Mouse (Mus musculus): Measurements from ENCODE around the gene Zfp346. TPM values are rescaled to one million over a fixed set of nuclear protein-coding genes. Genes with fewer than 3 reads are reported as not detected.
A peak's percentile ranks its signal among the peaks of the same experiment; 100 is the strongest.

The Zfp346 gene
- polyA plus RNA-seq, 1 experiment = 64.0 TPM

DNA sequence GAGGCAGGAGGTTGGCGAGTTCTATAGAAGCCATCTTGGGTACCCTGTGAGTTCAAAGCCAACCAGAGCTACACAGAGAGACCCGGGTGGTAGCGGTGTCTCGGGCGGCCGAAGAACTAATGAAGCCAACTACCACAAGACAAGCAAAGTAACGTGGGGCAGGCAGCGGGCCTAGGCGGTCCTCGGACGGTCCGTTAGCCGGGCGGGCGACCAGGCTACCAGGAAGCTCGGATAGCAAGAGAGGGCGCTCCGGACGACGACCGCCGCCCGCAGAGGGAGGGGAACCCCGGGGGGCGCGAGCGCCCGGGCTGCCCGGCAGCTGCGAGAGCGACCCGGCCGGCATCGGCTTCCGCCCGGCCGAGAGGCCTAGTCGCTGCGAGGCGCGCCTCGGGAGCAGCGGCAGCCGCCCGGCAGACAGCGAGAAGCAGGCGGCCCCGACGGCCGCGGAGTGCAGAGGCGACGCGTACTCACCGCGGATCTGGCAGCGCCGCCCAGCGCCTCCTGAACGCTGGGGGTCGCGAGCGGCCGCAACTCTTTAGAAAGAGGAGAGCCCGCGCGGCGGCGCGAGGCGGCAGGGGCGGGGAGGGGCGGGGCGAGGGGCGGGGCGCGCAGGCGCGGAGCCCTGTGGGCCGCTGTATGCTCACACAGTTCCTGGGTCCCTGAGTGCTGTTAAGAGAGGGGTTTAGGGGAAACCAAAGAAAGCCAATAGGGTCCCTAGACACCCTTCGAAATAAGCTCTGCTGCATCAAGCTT, 5.2 kb upstream of the Zfp346 start, which contains the start of gene Uimc1:
Gene Uimc1 (minus strand): TSS at position 575 of the 753 bp plus-strand sequence.
- Histone ChIP-seq H3K36me3 (ENCODE audit: control insufficient read depth, insufficient read depth) (no peaks in the 10 kb centered on the region), H3K79me2 (ENCODE audit: control insufficient read depth, insufficient read depth) (peaks cover 39% of the 10 kb centered on the region), H3ac (ENCODE audit: control insufficient read depth, insufficient read length) (peak within 1 kb of the TSS; percentile 62), H3K4me2 (ENCODE audit: low read depth) (peak within 1 kb of the TSS; percentile 93), H3K27me3 (ENCODE audit: control insufficient read depth, insufficient read depth, insufficient read length) (no peaks in the 10 kb centered on the region), H3K4me3 (peak within 1 kb of the TSS; percentile 34)
- TF ChIP-seq POLR2AphosphoS2 (IDR thresholded peaks at IDR 0.05; ENCODE audit: insufficient read length, low read depth) (peak; percentile 88), USF1 (IDR thresholded peaks at IDR 0.05; ENCODE audit: low read depth) (no peak), REST (IDR thresholded peaks at IDR 0.05; ENCODE audit: insufficient read depth, insufficient read length) (no peak), MAX (IDR thresholded peaks at IDR 0.05; ENCODE audit: low read depth) (no peak), E2F4 (IDR thresholded peaks at IDR 0.05; ENCODE audit: insufficient read depth) (no peak), POLR2A (IDR thresholded peaks at IDR 0.05; ENCODE audit: insufficient read length, low read depth) (peak; percentile 97), MYOG (IDR thresholded peaks at IDR 0.05; ENCODE audit: control insufficient read depth in 1 of 3, insufficient read depth in 1 of 3, insufficient read length in 2 of 3, low read depth in 2 of 3) (peak in 2 of 3 experiments; percentile 4 to 19), MYOD1 (IDR thresholded peaks at IDR 0.05; ENCODE audit: control insufficient read depth in 1 of 3, insufficient read length in 2 of 3, low read depth in 2 of 3) (peak in 1 of 3 experiments; percentile 33), CEBPB (IDR thresholded peaks at IDR 0.05; ENCODE audit: insufficient read depth, poor library complexity, severe bottlenecking) (no peak), SRF (IDR thresholded peaks at IDR 0.05; ENCODE audit: control insufficient read depth, insufficient read length, low read depth) (no peak), TCF12 (IDR thresholded peaks at IDR 0.05; ENCODE audit: insufficient read depth, poor library complexity, severe bottlenecking) (no peak), TCF3 (IDR thresholded peaks at IDR 0.05; ENCODE audit: insufficient read length, low read depth) (no peak)

DNA sequence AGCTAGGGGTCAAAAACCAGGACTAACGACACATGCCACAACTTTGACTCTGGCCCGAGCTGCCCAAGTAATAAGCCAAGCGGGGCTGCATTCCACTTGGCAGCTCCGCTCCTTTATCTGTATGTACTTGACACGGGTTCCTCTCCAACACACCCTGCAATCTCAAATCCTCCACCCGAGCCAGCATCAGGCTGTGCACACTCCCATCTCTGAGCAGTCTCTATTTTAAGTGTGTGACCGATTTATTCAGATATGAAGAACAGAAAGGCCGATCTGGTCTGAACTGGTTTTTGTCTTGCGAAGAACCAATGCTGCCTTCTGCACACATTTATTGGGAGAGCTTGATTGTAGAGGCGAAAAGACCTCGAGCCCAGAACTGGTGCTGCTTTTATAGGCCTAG, 3.5 kb upstream of the Zfp346 start:
- no peak for TF ChIP-seq TCF3 (IDR thresholded peaks at IDR 0.05; ENCODE audit: insufficient read length, low read depth)
- no peak for TF ChIP-seq SRF (IDR thresholded peaks at IDR 0.05; ENCODE audit: control insufficient read depth, insufficient read length, low read depth)
- TF ChIP-seq POLR2A (IDR thresholded peaks at IDR 0.05; ENCODE audit: insufficient read length, low read depth) = no peak
- TF ChIP-seq REST (IDR thresholded peaks at IDR 0.05; ENCODE audit: insufficient read depth, insufficient read length) = no peak
- TF ChIP-seq E2F4 (IDR thresholded peaks at IDR 0.05; ENCODE audit: insufficient read depth) = no peak
- TF ChIP-seq MAX (IDR thresholded peaks at IDR 0.05; ENCODE audit: low read depth) = no peak
- no peak for TF ChIP-seq TCF12 (IDR thresholded peaks at IDR 0.05; ENCODE audit: insufficient read depth, poor library complexity, severe bottlenecking)
- no peak for TF ChIP-seq MYOG (IDR thresholded peaks at IDR 0.05; ENCODE audit: control insufficient read depth in 1 of 3, insufficient read depth in 1 of 3, insufficient read length in 2 of 3, low read depth in 2 of 3)
- no peak for TF ChIP-seq USF1 (IDR thresholded peaks at IDR 0.05; ENCODE audit: low read depth)
- no peak overlapping the region for H3ac ChIP-seq (ENCODE audit: control insufficient read depth, insufficient read length)
- no peaks in the 10 kb centered on the region for H3K36me3 ChIP-seq (ENCODE audit: control insufficient read depth, insufficient read depth)
- no peak overlapping the region for H3K4me3 ChIP-seq
- peaks cover 39% of the 10 kb centered on the region for H3K79me2 ChIP-seq (ENCODE audit: control insufficient read depth, insufficient read depth)
- H3K27me3 ChIP-seq (ENCODE audit: control insufficient read depth, insufficient read depth, insufficient read length) = no peaks in the 10 kb centered on the region
- no peak overlapping the region for H3K4me2 ChIP-seq (ENCODE audit: low read depth)

DNA sequence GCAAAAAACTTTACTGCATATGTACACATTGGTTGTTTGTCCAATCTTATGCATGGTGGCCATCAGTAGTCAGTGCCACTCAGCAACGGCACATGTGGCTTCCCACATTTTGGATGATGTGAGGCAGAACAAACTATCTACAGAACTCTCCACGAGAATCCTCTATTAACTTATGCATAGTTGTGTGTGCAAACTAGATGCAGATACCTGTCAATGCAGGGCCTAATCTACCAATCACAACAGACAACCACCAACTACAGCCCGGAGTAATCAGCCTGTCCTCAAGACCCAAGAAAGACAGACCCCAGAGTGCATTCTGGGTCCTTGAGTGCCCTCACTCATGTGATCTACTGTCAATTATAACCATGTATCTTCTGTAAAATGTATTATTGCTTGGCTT, 2.7 kb upstream of the Zfp346 start:
- Histone ChIP-seq H3ac (ENCODE audit: control insufficient read depth, insufficient read length) (no peak overlapping the region), H3K27me3 (ENCODE audit: control insufficient read depth, insufficient read depth, insufficient read length) (no peaks in the 10 kb centered on the region), H3K79me2 (ENCODE audit: control insufficient read depth, insufficient read depth) (peaks cover 40% of the 10 kb centered on the region), H3K36me3 (ENCODE audit: control insufficient read depth, insufficient read depth) (no peaks in the 10 kb centered on the region), H3K4me2 (ENCODE audit: low read depth) (no peak overlapping the region), H3K4me3 (no peak overlapping the region)
- TF ChIP-seq MAX (IDR thresholded peaks at IDR 0.05; ENCODE audit: low read depth) (no peak), MYOG (IDR thresholded peaks at IDR 0.05; ENCODE audit: control insufficient read depth in 1 of 3, insufficient read depth in 1 of 3, insufficient read length in 2 of 3, low read depth in 2 of 3) (no peak), USF1 (IDR thresholded peaks at IDR 0.05; ENCODE audit: low read depth) (no peak), REST (IDR thresholded peaks at IDR 0.05; ENCODE audit: insufficient read depth, insufficient read length) (no peak), SRF (IDR thresholded peaks at IDR 0.05; ENCODE audit: control insufficient read depth, insufficient read length, low read depth) (no peak), TCF3 (IDR thresholded peaks at IDR 0.05; ENCODE audit: insufficient read length, low read depth) (no peak), E2F4 (IDR thresholded peaks at IDR 0.05; ENCODE audit: insufficient read depth) (no peak), POLR2A (IDR thresholded peaks at IDR 0.05; ENCODE audit: insufficient read length, low read depth) (no peak), MYOD1 (IDR thresholded peaks at IDR 0.05; ENCODE audit: control insufficient read depth in 1 of 3, insufficient read length in 2 of 3, low read depth in 2 of 3) (no peak), TCF12 (IDR thresholded peaks at IDR 0.05; ENCODE audit: insufficient read depth, poor library complexity, severe bottlenecking) (no peak), POLR2AphosphoS2 (IDR thresholded peaks at IDR 0.05; ENCODE audit: insufficient read length, low read depth) (no peak)

DNA sequence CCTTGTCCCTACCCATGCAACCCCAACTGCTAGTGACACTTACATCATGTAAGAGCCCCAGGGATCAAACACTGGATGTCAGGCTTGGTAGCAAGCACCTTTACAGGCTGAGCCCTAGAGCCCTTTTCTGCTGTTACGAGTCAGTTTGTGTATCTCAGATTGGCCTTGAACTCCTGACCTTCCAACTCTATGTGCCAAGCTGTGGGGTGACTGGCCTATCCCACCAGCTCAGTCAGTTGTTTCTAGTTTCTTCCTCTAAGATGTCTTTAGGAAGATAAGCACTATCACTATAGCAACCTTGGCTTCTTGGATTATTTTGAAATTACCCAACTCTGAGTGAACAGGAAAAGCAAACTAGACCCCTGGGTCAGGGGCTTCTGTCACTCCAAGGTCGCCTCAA, 1.8 kb upstream of the Zfp346 start:
- Histone ChIP-seq H3K27me3 (ENCODE audit: control insufficient read depth, insufficient read depth, insufficient read length) (no peaks in the 10 kb centered on the region), H3K4me2 (ENCODE audit: low read depth) (no peak overlapping the region), H3K4me3 (no peak overlapping the region), H3K36me3 (ENCODE audit: control insufficient read depth, insufficient read depth) (no peaks in the 10 kb centered on the region), H3ac (ENCODE audit: control insufficient read depth, insufficient read length) (no peak overlapping the region), H3K79me2 (ENCODE audit: control insufficient read depth, insufficient read depth) (peaks cover 39% of the 10 kb centered on the region)
- no peak for TF ChIP-seq CEBPB (IDR thresholded peaks at IDR 0.05; ENCODE audit: insufficient read depth, poor library complexity, severe bottlenecking)
- no peak for TF ChIP-seq REST (IDR thresholded peaks at IDR 0.05; ENCODE audit: insufficient read depth, insufficient read length)
- TF ChIP-seq SRF (IDR thresholded peaks at IDR 0.05; ENCODE audit: control insufficient read depth, insufficient read length, low read depth) = no peak
- no peak for TF ChIP-seq MYOG (IDR thresholded peaks at IDR 0.05; ENCODE audit: control insufficient read depth in 1 of 3, insufficient read depth in 1 of 3, insufficient read length in 2 of 3, low read depth in 2 of 3)
- TF ChIP-seq POLR2AphosphoS2 (IDR thresholded peaks at IDR 0.05; ENCODE audit: insufficient read length, low read depth) = no peak
- TF ChIP-seq MYOD1 (IDR thresholded peaks at IDR 0.05; ENCODE audit: control insufficient read depth in 1 of 3, insufficient read length in 2 of 3, low read depth in 2 of 3) = no peak
- no peak for TF ChIP-seq USF1 (IDR thresholded peaks at IDR 0.05; ENCODE audit: low read depth)
- no peak for TF ChIP-seq MAX (IDR thresholded peaks at IDR 0.05; ENCODE audit: low read depth)
- TF ChIP-seq TCF3 (IDR thresholded peaks at IDR 0.05; ENCODE audit: insufficient read length, low read depth) = no peak
- no peak for TF ChIP-seq POLR2A (IDR thresholded peaks at IDR 0.05; ENCODE audit: insufficient read length, low read depth)
- TF ChIP-seq E2F4 (IDR thresholded peaks at IDR 0.05; ENCODE audit: insufficient read depth) = no peak
- TF ChIP-seq TCF12 (IDR thresholded peaks at IDR 0.05; ENCODE audit: insufficient read depth, poor library complexity, severe bottlenecking) = no peak
